Mouse (Mus musculus): Measurements from ENCODE around the gene Efna5. TPM values are rescaled to one million over a fixed set of nuclear protein-coding genes. Genes with fewer than 3 reads are reported as not detected.

The Efna5 gene
- total RNA-seq, 2 experiments from 2014 or later = not detected

DNA sequence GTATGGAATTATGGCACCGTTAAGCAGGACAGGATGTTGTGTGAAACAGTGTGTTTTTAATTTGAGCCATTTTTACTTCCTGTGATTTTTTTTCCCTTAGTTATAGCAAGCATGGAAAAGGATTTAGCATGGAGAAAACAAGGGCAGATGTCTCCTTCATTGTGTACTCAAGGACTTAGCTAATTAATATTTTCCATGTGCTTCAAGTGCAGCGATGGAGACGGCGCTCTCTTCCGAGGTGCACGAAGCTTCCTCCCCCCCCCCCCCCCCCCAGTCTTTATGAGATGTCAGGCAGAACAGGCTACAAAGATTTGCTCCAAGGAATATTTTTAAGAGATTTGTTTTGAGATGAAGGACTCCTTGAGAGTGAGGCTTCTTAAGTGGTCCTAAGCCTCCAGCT lies 301.5 kb downstream of the Efna5 start:
- ATAC-seq (replicated peaks; ENCODE audit: low FRiP score, poor library complexity, severe bottlenecking) = no peak

DNA sequence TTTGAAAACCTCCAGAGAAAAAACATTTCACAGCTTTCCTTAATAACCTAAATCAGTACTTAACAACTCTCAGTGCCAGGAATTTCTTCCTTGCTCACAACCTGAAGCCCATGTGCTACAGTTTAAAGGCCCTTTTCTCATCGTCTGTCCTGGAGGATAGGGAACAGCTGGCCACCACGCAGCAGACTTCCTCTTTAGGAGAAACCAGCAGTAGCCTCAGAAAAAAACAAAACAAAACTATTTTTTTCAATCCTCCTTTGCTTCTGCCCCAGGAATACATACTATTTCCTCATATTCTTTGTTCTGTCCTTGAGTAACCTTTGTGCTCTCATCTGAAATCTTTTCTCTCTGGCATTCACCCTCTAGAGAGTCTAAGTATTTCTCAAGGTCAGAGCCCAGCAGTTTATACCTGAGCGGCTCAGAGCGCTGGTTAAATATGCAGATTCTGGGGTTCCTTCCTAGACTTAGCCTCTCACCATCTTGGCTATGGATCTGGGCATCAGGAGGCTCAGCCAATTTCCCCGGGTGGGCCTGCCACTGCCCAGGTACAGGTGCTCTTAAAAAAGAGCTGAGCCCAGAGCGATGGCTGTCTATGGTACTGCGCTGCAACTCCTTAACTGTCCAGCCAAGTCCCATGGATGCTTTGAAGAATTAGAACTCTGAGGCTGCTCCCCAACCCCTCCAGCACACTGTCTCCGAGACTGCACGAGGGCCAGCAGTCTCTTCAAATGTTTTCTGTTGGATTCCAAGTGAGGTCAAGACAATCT lies 306.4 kb downstream of the Efna5 start:
- ATAC-seq (replicated peaks; ENCODE audit: low FRiP score, poor library complexity, severe bottlenecking) = no peak

DNA sequence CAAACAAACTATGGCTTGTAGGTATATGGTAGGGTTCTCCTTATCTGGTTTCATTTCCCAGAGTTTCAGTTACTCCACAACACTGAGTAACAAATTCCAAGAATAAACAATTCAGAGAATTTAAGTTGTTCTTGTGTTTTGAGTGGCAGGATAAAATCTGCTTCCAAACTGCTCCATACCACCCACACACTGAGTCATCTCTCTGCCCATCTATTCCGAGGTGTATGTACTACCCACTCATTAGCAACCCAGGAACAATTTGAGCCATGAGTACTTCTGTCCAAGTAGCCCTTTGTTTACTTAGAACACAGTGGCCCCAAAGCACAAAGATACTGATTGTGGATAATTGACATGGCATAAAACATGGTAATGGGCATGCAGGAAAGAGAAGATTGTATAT lies 311.0 kb downstream of the Efna5 start:
- ATAC-seq (replicated peaks; ENCODE audit: low FRiP score, poor library complexity, severe bottlenecking) = no peak

DNA sequence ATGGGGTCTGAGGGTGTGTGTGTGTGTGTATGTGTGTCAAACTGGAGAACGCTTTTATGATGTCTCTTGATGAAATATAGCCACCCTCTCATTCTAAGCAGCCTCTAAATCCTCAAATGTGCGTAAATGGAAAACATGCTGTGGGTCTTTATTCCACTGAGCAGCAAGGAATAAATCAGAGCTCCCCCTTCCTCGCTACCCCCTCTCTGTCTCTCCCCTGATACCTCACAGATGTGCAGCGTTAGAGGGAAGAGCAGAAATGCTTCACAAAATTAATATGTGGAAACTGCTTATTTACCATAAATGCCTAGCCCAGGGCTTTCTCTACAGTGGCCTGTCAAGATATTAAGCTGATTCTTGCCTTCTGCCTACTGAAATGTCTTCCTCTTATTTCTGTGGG lies 313.1 kb downstream of the Efna5 start:
- ATAC-seq (replicated peaks; ENCODE audit: low FRiP score, poor library complexity, severe bottlenecking) = no peak

DNA sequence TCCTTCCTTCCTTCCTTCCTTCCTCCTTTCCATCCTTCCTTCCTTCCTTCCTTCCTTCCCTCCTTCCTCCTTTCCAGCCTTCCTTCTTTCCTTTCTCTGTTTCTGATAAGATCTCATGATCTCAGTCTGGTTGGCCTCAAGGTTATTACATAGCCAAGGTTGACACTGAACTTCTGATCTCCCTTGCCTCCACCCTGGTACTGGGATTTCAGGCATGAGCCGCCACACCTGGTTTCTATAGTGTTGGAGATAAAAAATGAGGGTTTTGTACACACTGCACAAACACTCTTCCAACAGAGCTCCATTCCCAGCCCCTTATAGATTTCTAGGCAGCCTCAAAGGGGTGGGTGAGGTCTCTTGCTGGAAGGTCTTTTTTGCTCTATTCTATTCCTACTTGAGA lies 315.5 kb downstream of the Efna5 start:
- ATAC-seq (replicated peaks; ENCODE audit: low FRiP score, poor library complexity, severe bottlenecking) = no peak

DNA sequence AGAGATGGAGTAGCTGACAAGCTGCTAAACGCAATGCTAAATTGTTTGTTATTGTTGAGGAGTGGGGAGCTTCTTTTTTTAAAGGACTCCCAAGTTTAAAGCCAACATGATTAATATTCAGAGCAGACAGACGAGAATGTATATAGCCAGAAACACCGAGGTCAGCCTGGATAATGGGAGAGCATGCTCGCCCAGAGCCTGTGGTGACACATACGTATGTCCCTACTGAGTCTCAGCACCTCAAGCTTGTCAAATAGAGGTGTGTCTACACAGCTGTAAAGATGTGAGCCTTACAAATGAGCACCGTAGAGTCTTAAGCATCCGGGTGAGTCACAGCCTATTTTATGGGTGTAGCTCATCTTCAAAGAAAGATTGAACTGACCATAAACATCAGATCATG lies 318.7 kb downstream of the Efna5 start:
- no peak for ATAC-seq (replicated peaks; ENCODE audit: low FRiP score, poor library complexity, severe bottlenecking)

DNA sequence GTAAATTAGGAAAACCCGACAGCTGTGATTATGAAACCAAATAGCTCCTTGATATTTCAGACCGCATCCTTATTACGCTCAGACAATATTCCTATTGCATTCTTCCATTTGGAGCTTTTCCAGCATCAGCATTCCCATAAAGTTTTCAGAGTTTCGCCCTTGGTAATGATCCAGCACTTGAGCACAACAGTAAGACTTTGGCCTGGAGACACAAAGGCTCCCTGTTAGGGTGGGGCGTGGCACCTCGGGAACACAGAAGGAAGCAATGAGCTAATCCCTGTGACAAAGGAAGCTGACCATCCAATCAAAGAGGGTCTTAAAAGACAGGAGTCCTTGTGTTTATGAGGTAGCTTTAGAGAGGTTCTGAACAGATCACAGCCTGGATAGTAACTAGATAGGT lies 323.9 kb downstream of the Efna5 start:
- no peak for ATAC-seq (replicated peaks; ENCODE audit: low FRiP score, poor library complexity, severe bottlenecking)
